Mouse (Mus musculus): ENCODE measurements around the gene Hcst. TPM values are rescaled to one million over a fixed set of nuclear protein-coding genes. Genes with fewer than 3 reads are reported as not detected.

The Hcst gene
- polyA plus RNA-seq (2012; rRNA removed), result 1.9 and 2.2 TPM in 2 replicates
- 0.70 and 3.0 TPM in 2 replicates for polyA plus RNA-seq (2014; fragmentation: Nextera tagmentation; extraction: Ambion mirVana)

- Histone ChIP-seq H3K27me3 (ENCODE audit: control insufficient read depth, insufficient read depth, low read length) (no peaks in the 10 kb centered on the region), H3K36me3 (ENCODE audit: control insufficient read depth, insufficient read depth, low read length) (no peaks in the 10 kb centered on the region), H3K4me2 (replicated peaks; ENCODE audit: low read depth, low read length, severe bottlenecking) (no peak within 1 kb of the TSS), H3K4me3 (replicated peaks; ENCODE audit: low read length) (no peak within 1 kb of the TSS), H3K9me3 (ENCODE audit: control insufficient read depth, low read length) (no peaks in the 10 kb centered on the region; the same call in 1 of the 2 replicates), H3K27ac (replicated peaks; ENCODE audit: low read depth, low read length) (no peak within 1 kb of the TSS), H3K9ac (ENCODE audit: low read depth, low read length, severe bottlenecking) (no peak within 1 kb of the TSS), H3K4me1 (ENCODE audit: control insufficient read depth, insufficient read depth, low read length) (0 out of 2 replicates have a peak, but pooled peaks cover 3% of the 10 kb centered on the region)
- 65% methylated on average over 10 of the region's 10 CpGs for WGBS
- ATAC-seq (ENCODE audit: low FRiP score, low read depth), result no peak
- TF ChIP-seq POLR2A (IDR thresholded peaks at IDR 0.05; ENCODE audit: borderline replicate concordance, extremely low read depth, insufficient read depth, insufficient read length), result no peak
- DNase-seq (ENCODE audit: low spot score), result no peak
Observed at GRCm38 (mm10) chr7:30419561-30420499, at the start of gene Hcst. Hcst (minus strand) TSS chr7:30419854.

- H3K9ac ChIP-seq (ENCODE audit: low read depth, low read length, severe bottlenecking), result no peak overlapping the region
- H3K4me1 ChIP-seq (ENCODE audit: control insufficient read depth, insufficient read depth, low read length), result no peaks in the 10 kb centered on the region
- peaks cover 78% of the 10 kb centered on the region for H3K27me3 ChIP-seq (ENCODE audit: control insufficient read depth, insufficient read depth, low read length)
- 12% methylated on average over 6 of the region's 6 CpGs for WGBS
- no peak overlapping the region for H3K4me2 ChIP-seq (replicated peaks; ENCODE audit: low read depth, low read length, severe bottlenecking)
- no peak for ATAC-seq (ENCODE audit: low FRiP score, low read depth)
- H3K27ac ChIP-seq (replicated peaks; ENCODE audit: low read depth, low read length), result no peak overlapping the region
- no peaks in the 10 kb centered on the region for H3K9me3 ChIP-seq (ENCODE audit: control insufficient read depth, low read length)
- DNase-seq (ENCODE audit: low spot score), result no peak
- no peak for TF ChIP-seq POLR2A (IDR thresholded peaks at IDR 0.05; ENCODE audit: borderline replicate concordance, extremely low read depth, insufficient read depth, insufficient read length)
- H3K4me3 ChIP-seq (replicated peaks; ENCODE audit: low read length), result no peak overlapping the region
- H3K36me3 ChIP-seq (ENCODE audit: control insufficient read depth, insufficient read depth, low read length), result no peaks in the 10 kb centered on the region
Observed at GRCm38 (mm10) chr7:30464816-30465300, 45.2 kb upstream of the Hcst start.

GRCm38 (mm10) chr7:30463996-30464395 lies 44.3 kb upstream of the Hcst start:
- Histone ChIP-seq H3K9me3 (ENCODE audit: control insufficient read depth, low read length) (no peaks in the 10 kb centered on the region), H3K9ac (ENCODE audit: low read depth, low read length, severe bottlenecking) (no peak overlapping the region), H3K4me1 (ENCODE audit: control insufficient read depth, insufficient read depth, low read length) (no peaks in the 10 kb centered on the region), H3K4me3 (replicated peaks; ENCODE audit: low read length) (no peak overlapping the region), H3K4me2 (replicated peaks; ENCODE audit: low read depth, low read length, severe bottlenecking) (no peak overlapping the region), H3K27ac (replicated peaks; ENCODE audit: low read depth, low read length) (no peak overlapping the region), H3K27me3 (ENCODE audit: control insufficient read depth, insufficient read depth, low read length) (peaks cover 85% of the 10 kb centered on the region), H3K36me3 (ENCODE audit: control insufficient read depth, insufficient read depth, low read length) (no peaks in the 10 kb centered on the region)
- TF ChIP-seq POLR2A (IDR thresholded peaks at IDR 0.05; ENCODE audit: borderline replicate concordance, extremely low read depth, insufficient read depth, insufficient read length), result no peak
- 24% methylated on average over 4 of the region's 4 CpGs for WGBS
- DNase-seq (ENCODE audit: low spot score), result no peak
- no peak for ATAC-seq (ENCODE audit: low FRiP score, low read depth)

- H3K9ac ChIP-seq (ENCODE audit: low read depth, low read length, severe bottlenecking), result no peak overlapping the region
- TF ChIP-seq POLR2A (IDR thresholded peaks at IDR 0.05; ENCODE audit: borderline replicate concordance, extremely low read depth, insufficient read depth, insufficient read length), result no peak
Observed at GRCm38 (mm10) chr7:30463568-30463967, 43.9 kb upstream of the Hcst start.

GRCm38 (mm10) chr7:30459484-30459883 lies 39.8 kb upstream of the Hcst start:
- DNase-seq (ENCODE audit: low spot score) (no peak), ATAC-seq (ENCODE audit: low FRiP score, low read depth) (no peak)
- Histone ChIP-seq H3K4me3 (replicated peaks; ENCODE audit: low read length) (no peak overlapping the region), H3K4me1 (ENCODE audit: control insufficient read depth, insufficient read depth, low read length) (0 out of 2 replicates have a peak, but pooled peaks cover 4% of the 10 kb centered on the region), H3K36me3 (ENCODE audit: control insufficient read depth, insufficient read depth, low read length) (no peaks in the 10 kb centered on the region), H3K9ac (ENCODE audit: low read depth, low read length, severe bottlenecking) (no peak overlapping the region), H3K4me2 (replicated peaks; ENCODE audit: low read depth, low read length, severe bottlenecking) (no peak overlapping the region), H3K27ac (replicated peaks; ENCODE audit: low read depth, low read length) (no peak overlapping the region), H3K9me3 (ENCODE audit: control insufficient read depth, low read length) (peaks cover 6% of the 10 kb centered on the region; the same call in 1 of the 2 replicates), H3K27me3 (ENCODE audit: control insufficient read depth, insufficient read depth, low read length) (peaks cover 90% of the 10 kb centered on the region)
- no peak for TF ChIP-seq POLR2A (IDR thresholded peaks at IDR 0.05; ENCODE audit: borderline replicate concordance, extremely low read depth, insufficient read depth, insufficient read length)
- 40% methylated on average over 6 of the region's 6 CpGs for WGBS

More at GRCm38 (mm10) chr7:30463568-30463967, 43.9 kb upstream of the Hcst start:
- Histone ChIP-seq H3K27ac (replicated peaks; ENCODE audit: low read depth, low read length) (no peak overlapping the region), H3K4me1 (ENCODE audit: control insufficient read depth, insufficient read depth, low read length) (no peaks in the 10 kb centered on the region), H3K4me2 (replicated peaks; ENCODE audit: low read depth, low read length, severe bottlenecking) (no peak overlapping the region), H3K4me3 (replicated peaks; ENCODE audit: low read length) (no peak overlapping the region), H3K27me3 (ENCODE audit: control insufficient read depth, insufficient read depth, low read length) (peaks cover 87% of the 10 kb centered on the region), H3K9me3 (ENCODE audit: control insufficient read depth, low read length) (no peaks in the 10 kb centered on the region), H3K36me3 (ENCODE audit: control insufficient read depth, insufficient read depth, low read length) (no peaks in the 10 kb centered on the region)
- DNase-seq (ENCODE audit: low spot score) (no peak), ATAC-seq (ENCODE audit: low FRiP score, low read depth) (no peak)
- WGBS, result 24% methylated on average over 7 of the region's 7 CpGs

Measured in limb, embryonic 14.5 days (tissue).